Mouse (Mus musculus) left cerebral cortex, adult 11 months (tissue): ENCODE measurements around the gene Ufsp2.

Source experiments
- DNase-seq: peaks from one replicate; pipeline ENCODE4 v3.0.0; 2022; ENCODE audit warnings: low spot score

Gene Ufsp2

GRCm38 (mm10) chr8:45975126-45975836 lies at the start of gene Ufsp2, which contains the start of gene 1700029J07Rik:
TSS of gene Ufsp2 (plus strand) at chr8:45975528.
TSS of gene 1700029J07Rik (minus strand) at chr8:45975252.
- DNase-seq = peak; percentile 99

GRCm38 (mm10) chr8:45934582-45935014 lies 40.7 kb upstream of the Ufsp2 start, which contains the start of gene Ccdc110:
TSS of gene Ccdc110 (plus strand) at chr8:45934619.
- peak; percentile 94 for DNase-seq

- DNase-seq = no peak
These were observed 38.3 kb upstream of the Ufsp2 start for GRCm38 (mm10) chr8:45936986-45937385.

- DNase-seq = no peak
These were observed 29.0 kb upstream of the Ufsp2 start for GRCm38 (mm10) chr8:45946283-45946682.

DNA sequence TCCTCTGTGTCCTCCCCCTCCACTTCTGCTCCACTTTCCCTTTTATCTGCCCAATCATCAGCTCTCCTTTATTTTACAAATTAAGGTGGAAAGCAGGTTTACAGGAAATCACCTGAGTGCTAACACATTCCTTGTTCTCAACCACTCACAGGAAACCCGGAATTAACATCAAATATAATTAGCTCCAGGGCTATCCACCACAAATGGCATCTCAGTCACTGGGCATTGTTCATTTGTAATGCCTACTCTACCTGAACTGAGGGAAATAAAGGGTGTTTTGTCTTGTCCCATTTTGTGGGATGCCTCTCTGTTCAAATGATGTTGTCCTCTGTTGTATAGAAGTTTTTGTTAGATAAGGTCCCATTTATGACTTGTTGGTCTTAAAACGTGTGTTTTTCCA lies 24.7 kb upstream of the Ufsp2 start:
- DNase-seq = no peak

DNA sequence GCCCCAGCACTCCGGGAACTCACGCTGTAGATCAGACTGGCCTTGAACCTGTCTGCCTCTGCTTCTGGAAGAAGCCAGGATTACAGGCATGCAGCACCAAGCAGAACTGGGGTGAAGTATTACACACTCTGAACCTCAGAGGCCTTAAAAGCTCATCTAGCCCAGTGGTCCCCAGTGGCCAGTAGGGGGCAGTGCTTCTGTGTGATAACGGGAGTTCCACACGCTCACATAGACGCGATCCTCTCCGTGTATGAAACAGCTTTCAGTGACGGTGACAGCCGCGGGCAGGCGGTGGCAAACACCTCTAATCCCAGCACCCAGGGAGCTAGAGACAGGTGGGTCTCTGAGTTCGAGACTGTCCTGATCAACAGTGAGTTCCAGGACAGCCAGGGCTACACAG lies 4.4 kb upstream of the Ufsp2 start:
- DNase-seq = no peak

DNA sequence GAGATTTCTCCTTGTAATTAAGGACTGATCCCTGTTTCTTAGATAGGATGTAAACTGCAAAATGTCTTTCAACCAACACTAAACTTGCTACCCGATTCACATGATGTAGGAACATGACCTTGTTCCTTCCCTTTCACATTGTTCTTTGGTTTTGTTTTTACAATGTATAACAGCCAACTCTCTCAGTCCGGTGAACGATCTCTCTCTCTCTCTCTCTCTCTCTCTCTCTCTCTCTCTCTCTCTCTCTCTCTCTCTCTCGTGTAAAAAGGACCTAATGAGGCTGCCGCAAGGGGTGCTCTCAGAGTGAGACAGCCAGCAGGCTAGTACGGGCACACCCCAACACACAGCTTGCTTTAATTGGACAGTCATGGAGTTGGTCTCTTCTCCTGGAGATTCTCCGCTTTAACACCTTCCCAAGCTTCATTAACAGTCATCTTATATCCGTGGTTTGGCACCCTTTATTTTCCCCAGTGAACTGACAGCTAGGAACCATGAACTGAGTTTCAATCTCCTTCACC lies 1.3 kb upstream of the Ufsp2 start:
- DNase-seq = no peak

DNA sequence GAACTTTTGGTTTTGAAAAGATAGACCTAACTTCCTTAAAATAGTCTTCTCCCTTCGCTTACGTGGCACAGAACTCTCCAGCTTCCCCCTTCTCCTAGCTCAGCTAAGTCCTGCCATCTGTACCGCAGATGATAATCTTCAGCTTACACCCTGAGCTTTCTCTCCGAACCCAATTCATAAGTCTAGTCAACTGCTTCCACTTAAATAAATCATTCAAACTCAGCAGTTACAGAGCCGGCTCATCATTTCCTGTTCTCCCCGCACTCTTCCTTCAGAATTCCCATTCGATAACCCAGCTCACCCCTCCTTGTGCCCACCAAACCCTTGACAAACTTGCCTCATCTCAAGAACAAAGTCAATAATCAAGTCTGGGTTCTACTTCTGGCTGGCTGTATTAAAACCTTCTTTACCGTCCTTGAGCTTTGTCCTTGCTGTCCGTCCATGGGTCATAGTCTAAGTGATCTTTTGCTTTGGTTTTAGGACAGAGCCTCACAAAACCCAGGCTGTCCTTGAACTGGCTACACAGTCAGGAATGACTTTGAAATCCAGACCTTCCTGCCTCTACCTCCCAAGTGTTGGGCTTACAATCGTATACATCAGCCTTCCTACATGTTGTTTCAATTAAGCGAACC lies 625 bp downstream of the Ufsp2 start:
- no peak for DNase-seq

- DNase-seq = no peak
These were observed 11.3 kb downstream of the Ufsp2 start for GRCm38 (mm10) chr8:45986665-45987064.

DNA sequence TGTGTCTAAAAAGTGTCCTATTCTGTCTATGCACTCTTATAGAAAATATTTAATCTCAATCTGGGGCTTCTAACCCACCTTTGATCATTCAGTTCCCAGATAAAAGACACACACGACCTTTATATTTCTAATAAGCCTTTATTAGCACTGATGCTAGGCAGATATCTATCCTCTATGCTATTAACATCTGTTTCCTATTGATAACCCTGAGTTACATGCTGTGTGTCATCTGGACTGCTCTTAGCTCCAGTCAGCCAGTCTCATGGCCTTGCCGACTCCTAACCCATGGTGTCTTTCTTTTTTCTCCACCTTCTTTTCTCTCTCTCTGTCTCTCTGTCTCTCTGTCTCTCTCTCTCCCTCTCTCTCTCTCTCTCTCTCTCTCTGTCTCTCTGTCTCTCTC lies 12.9 kb downstream of the Ufsp2 start:
- DNase-seq = no peak

DNA sequence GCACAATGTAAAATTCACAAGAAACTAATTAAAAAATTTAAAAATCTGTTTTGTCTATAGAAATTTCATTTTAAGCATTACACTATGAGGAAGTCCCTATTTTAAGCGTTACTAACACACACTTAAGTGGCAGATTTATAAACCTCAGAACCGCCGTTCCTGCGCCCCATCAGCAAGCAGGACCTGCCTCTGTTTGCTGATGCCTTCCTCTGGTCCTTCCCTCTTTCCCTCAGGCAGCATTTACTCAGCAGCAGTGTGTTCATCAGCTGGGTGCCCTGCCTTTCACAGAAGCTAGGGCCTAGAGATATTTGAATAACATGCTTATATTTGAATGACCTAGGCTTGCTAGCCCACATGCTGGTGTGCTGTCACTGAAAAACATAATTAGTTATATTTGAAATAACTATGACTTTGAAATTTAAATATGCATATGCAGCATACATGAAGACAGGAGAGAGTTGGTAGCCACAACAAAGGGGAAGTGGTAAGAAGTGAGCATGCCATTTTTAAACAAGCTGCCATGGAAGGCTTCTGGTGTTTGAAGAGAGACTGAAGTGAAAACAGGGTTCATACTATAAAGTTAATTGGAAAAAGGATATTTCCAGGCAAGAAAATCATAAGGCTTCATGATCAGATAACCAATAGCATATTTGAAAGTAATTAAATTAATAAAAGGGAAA lies 15.4 kb downstream of the Ufsp2 start:
- DNase-seq = no peak

DNA sequence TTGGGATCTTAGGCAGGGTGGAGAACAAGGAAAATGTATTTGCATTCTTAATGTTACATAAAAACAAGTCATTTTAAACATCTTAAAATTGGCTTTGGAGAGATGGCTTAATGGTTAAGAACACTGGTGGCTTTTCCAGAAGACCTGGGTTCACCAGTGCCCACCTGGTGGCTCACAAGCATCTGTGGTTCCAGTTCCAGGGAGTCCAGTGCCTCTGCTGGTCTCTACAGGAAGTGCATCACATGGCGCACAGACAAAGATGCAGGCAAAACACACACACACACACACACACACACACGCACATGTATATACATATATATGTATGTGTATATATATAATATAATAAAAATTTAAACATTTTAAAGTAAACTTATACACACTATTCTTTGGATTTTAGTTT lies 18.8 kb downstream of the Ufsp2 start:
- no peak for DNase-seq

GRCm38 (mm10) chr8:45995576-45995975 lies 20.2 kb downstream of the Ufsp2 start:
- no peak for DNase-seq

DNA sequence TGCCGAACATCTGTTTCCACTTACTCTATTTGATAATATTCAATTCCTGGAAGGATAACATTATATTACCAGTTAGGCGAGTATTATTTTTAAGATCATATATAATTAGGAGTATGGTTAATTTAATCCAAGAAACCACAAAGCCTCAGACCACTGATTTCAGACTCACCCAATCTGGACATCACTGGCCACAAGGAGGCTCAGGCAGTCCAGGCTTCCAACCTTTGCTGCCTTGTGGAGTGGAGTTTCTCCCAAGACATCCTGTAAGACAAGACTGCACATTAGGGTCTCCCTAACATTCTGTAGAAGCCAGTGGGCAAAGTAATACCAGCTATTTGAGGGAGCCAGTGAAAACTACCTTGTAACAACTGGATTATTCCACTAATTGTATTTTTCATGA lies 22.9 kb downstream of the Ufsp2 start:
- no peak for DNase-seq

- no peak for DNase-seq
These were observed 23.9 kb downstream of the Ufsp2 start, which contains the start of gene Lrp2bp for GRCm38 (mm10) chr8:45999138-45999783. TSS of gene Lrp2bp (plus strand) at chr8:45999303.

DNA sequence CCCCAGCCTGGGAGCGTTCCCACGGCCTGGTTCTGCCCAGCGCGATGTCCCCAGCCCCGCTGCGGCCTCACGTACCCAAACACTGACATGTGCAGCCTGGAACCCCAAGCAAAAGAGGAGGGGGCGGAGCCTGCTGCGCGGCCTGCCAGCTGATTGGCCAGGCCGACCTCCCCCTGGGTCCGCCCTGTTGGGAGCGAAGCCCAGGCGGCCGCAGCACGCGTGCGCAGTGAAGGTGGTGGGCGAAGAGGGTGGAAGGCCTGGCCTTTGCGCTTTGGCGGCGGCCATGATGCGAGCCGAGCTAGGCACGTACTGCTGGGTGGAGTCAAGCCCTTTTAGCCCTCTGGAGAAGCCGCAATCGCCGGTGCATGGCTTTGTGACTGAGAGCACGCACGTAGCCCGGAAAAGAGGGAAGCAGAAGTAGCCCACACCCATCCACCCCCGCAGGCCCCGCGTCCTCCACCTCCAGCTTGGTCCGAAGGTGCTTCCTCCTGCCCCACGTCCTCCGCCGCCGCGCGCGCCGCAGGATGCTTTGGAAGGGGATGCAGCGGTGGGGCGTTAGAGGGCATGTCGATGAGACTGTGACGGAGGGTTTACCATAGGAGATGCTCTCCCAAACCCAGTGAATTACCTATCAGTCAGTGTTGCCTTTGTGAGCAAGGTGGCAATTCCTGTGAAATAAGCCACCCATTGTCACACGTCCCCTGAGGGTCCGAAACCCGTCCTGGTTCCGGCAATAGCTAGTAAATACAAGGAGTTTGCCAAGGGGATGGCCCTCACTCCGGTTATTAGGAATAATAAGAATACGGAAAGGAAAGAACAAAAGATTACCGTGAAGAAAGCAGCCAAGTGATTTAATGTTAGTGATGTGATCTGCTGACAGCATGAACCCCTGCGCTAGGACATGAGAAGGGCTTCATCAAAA lies 24.7 kb downstream of the Ufsp2 start:
- DNase-seq = peak; percentile 97

DNA sequence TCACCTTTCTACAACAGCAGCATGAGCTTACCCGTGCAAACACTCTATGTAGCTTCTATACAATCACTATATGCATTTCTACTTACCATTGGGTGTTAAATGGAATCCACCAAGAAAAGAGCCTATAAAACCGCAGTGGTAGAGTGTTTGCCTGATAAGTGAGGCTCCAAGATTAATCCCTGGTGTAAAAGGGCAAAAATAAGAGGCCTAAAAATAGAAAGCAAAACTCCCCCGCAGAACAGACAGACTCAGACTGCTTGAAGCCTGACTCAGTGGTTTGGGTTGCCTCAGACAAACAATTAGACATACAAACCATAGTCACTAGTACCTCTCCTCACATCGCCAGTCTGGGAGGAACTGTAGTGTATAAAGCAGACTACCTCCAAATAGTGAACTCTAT lies 30.3 kb downstream of the Ufsp2 start, which contains the start of gene Ankrd37:
Ankrd37 (minus strand) TSS at position 112 of the 400 bp plus-strand sequence.
- DNase-seq = no peak

DNA sequence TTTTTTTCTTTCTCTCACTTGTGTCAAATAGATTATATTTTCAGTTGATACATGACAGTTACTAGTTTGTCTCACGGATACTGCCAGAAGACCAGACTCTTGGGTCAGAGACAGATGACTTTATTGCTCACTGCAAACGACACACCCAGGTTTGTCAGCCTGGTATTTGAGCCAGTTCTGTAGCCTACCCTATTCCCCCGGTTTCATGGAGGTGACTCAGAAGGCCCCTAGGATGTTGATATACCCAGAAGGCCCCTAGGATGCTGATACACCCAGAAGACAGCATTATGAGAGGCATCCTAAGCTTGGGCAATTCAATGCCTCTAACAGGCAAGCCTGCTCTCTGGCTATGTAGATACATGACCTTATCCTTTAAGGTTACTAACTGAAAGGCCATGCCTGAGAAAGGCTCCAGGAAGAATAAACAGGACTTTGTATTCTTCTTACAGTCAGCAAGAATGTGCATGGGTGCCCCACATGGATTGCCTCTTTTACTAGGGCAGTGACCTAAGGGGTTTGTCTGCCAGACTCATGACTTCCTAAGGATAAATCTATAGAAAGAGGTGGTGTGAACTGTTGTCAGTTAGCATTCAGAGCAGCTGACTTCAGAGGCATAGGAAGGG lies 31.8 kb downstream of the Ufsp2 start:
- no peak for DNase-seq

DNA sequence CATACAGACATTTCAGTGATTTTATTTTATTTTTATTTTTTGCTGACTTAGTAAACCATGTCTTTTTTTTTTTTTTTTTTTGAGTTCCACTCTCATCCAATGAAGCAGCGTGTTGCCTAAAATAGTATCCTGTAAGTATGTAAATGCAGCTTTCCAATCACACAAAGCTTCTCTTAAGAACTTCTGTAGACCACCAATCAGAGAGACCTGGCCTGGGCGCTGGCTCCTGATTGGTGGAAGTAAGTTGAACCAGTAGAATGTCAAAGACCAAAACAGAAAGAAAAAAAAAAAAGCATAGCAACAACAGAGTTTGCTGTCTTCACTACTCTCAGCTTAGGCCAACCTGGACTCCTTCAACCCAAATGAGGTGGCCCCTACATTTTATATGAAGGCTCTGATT lies 35.0 kb downstream of the Ufsp2 start:
- no peak for DNase-seq
